Mouse (Mus musculus): Measurements from ENCODE around the gene Arhgap22.

The Arhgap22 gene

GRCm38 (mm10) chr14:33213823-33214766 lies at the start of gene Arhgap22:
Gene Arhgap22, plus strand, starts transcription at chr14:33214026.
- DNase-seq: peak; percentile 67

GRCm38 (mm10) chr14:33168750-33169149 lies 45.1 kb upstream of the Arhgap22 start:
- DNase-seq: no peak

GRCm38 (mm10) chr14:33171942-33172341 lies 41.9 kb upstream of the Arhgap22 start:
- DNase-seq: no peak

- DNase-seq: peak; percentile 43
These were observed 38.6 kb upstream of the Arhgap22 start for GRCm38 (mm10) chr14:33175059-33175821.

- DNase-seq: no peak
These were observed 33.7 kb upstream of the Arhgap22 start for GRCm38 (mm10) chr14:33180102-33180501.

- no peak for DNase-seq
These were observed 28.6 kb upstream of the Arhgap22 start, which contains the start of gene Wdfy4 for GRCm38 (mm10) chr14:33185068-33185800. Gene Wdfy4, minus strand, starts transcription at chr14:33185508.

GRCm38 (mm10) chr14:33187201-33187600 lies 26.6 kb upstream of the Arhgap22 start:
- DNase-seq: no peak

GRCm38 (mm10) chr14:33189230-33189629 lies 24.6 kb upstream of the Arhgap22 start:
- no peak for DNase-seq

- no peak for DNase-seq
These were observed 23.9 kb upstream of the Arhgap22 start for GRCm38 (mm10) chr14:33189849-33190423.

GRCm38 (mm10) chr14:33190646-33191045 lies 23.2 kb upstream of the Arhgap22 start:
- DNase-seq: no peak

GRCm38 (mm10) chr14:33193762-33194161 lies 20.1 kb upstream of the Arhgap22 start:
- no peak for DNase-seq

- DNase-seq: no peak
These were observed 19.6 kb upstream of the Arhgap22 start for GRCm38 (mm10) chr14:33194241-33194640.

GRCm38 (mm10) chr14:33202161-33202560 lies 11.7 kb upstream of the Arhgap22 start:
- no peak for DNase-seq

- no peak for DNase-seq
These were observed 10.9 kb upstream of the Arhgap22 start for GRCm38 (mm10) chr14:33202885-33203284.

- no peak for DNase-seq
These were observed 10.0 kb upstream of the Arhgap22 start for GRCm38 (mm10) chr14:33203777-33204176.

- DNase-seq: no peak
These were observed 8.4 kb upstream of the Arhgap22 start for GRCm38 (mm10) chr14:33205280-33205965.

- no peak for DNase-seq
These were observed 6.8 kb upstream of the Arhgap22 start for GRCm38 (mm10) chr14:33207011-33207410.

GRCm38 (mm10) chr14:33208331-33208730 lies 5.5 kb upstream of the Arhgap22 start:
- DNase-seq: no peak

GRCm38 (mm10) chr14:33210806-33211205 lies 3.0 kb upstream of the Arhgap22 start:
- no peak for DNase-seq

- no peak for DNase-seq
These were observed 1.4 kb upstream of the Arhgap22 start for GRCm38 (mm10) chr14:33212271-33212957.

- no peak for DNase-seq
These were observed 892 bp upstream of the Arhgap22 start for GRCm38 (mm10) chr14:33212958-33213309.

- no peak for DNase-seq
These were observed 922 bp downstream of the Arhgap22 start for GRCm38 (mm10) chr14:33214767-33215128.
